26 mouse cellular contexts compared by ENCODE assay signal in the genomic region with DNA sequence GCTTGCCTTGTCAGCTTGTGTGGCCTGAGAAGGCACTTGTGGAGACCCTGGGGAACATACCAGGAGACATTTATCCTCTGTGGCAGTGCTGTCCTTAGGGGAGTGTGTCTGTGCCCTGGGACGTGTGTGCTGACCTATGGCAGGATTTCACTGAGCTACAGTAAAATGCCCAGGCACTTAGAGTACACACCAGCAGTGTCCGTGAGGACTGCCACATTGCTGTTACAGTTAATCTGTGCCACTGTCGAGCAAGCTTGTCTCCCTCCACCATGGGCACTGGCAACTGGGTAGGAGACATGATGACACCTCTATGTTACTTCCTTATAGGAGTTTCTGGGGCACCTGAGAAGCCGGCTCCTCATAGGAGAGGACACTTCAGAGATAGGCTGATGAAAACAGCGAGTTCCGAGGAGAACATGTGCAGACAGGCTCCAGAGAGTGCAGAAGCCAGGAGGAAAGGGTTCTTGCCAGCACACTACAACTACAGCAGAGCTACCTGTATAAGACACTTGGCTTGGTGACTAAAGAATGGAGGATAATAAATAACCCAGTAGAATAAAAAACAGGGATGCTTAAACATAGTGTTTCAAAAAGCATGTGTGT. TPM values are rescaled to one million over a fixed set of nuclear protein-coding genes. Genes with fewer than 3 reads are reported as not detected.
DNase-seq lines count a peak whose midpoint lies in the region; ATAC-seq and TF ChIP-seq lines count a peak whose summit lies in the region.
"Had no signal": no experiment of that assay in that cellular context is flagged by ENCODE, and none has a peak within 500 bp of the region (broad histone marks: within the 10 kb centered on the region; RNA-seq: fewer than 3 reads in every experiment).

No protein-coding gene starts in this region.

- no peak overlapping the region for H3K4me3 ChIP-seq in forebrain, postnatal 0 days (ENCODE audit: low read depth, low read length)
- H3K4me3 ChIP-seq: embryonic facial prominence, embryonic 12.5 days; embryonic facial prominence, embryonic 15.5 days; forebrain, embryonic 12.5 days; forebrain, embryonic 15.5 days; heart, embryonic 15.5 days; hindbrain, embryonic 10.5 days; hindbrain, embryonic 13.5 days had no signal

- no peak overlapping the region for H3K4me2 ChIP-seq in forebrain, postnatal 0 days (ENCODE audit: low read depth)
- H3K4me2 ChIP-seq: embryonic facial prominence, embryonic 12.5 days; embryonic facial prominence, embryonic 15.5 days; forebrain, embryonic 12.5 days; forebrain, embryonic 15.5 days; heart, embryonic 11.5 days; heart, embryonic 15.5 days; hindbrain, embryonic 13.5 days had no signal

- no peaks in the 10 kb centered on the region for H3K36me3 ChIP-seq in forebrain, postnatal 0 days (ENCODE audit: insufficient read depth)
- H3K36me3 ChIP-seq: embryonic facial prominence, embryonic 12.5 days; embryonic facial prominence, embryonic 15.5 days; forebrain, embryonic 12.5 days; forebrain, embryonic 15.5 days; heart, embryonic 15.5 days; hindbrain, embryonic 10.5 days; hindbrain, embryonic 13.5 days had no signal

- no peak for TF ChIP-seq CTCF in forebrain, postnatal 0 days (IDR thresholded peaks at IDR 0.05; ENCODE audit: low read depth)

- H3K9me3 ChIP-seq in forebrain, postnatal 0 days (ENCODE audit: low read length): no peaks in the 10 kb centered on the region
- H3K9me3 ChIP-seq: embryonic facial prominence, embryonic 12.5 days; embryonic facial prominence, embryonic 15.5 days; forebrain, embryonic 12.5 days; forebrain, embryonic 15.5 days; heart, embryonic 15.5 days; hindbrain, embryonic 10.5 days; hindbrain, embryonic 13.5 days had no signal

- ATAC-seq in forebrain, postnatal 0 days: no peak
- ATAC-seq: CD4-positive, CD25-positive, alpha-beta regulatory T cell, adult 4 months; forebrain, embryonic 15.5 days had no signal

- no peak overlapping the region for H3K27ac ChIP-seq in forebrain, postnatal 0 days (ENCODE audit: low read depth, low read length)
- H3K27ac ChIP-seq: embryonic facial prominence, embryonic 12.5 days; embryonic facial prominence, embryonic 15.5 days; forebrain, embryonic 12.5 days; forebrain, embryonic 15.5 days; heart, embryonic 15.5 days; hindbrain, embryonic 10.5 days; hindbrain, embryonic 13.5 days had no signal

- no peaks in the 10 kb centered on the region for H3K27me3 ChIP-seq in forebrain, postnatal 0 days (ENCODE audit: insufficient read depth, low read length)
- H3K27me3 ChIP-seq: embryonic facial prominence, embryonic 12.5 days; embryonic facial prominence, embryonic 15.5 days; forebrain, embryonic 12.5 days; forebrain, embryonic 15.5 days; heart, embryonic 15.5 days; hindbrain, embryonic 13.5 days had no signal

- H3K9ac ChIP-seq in forebrain, postnatal 0 days: no peak overlapping the region
- H3K9ac ChIP-seq: embryonic facial prominence, embryonic 12.5 days; embryonic facial prominence, embryonic 15.5 days; forebrain, embryonic 12.5 days; forebrain, embryonic 15.5 days; heart, embryonic 15.5 days; hindbrain, embryonic 13.5 days had no signal

- H3K4me1 ChIP-seq in forebrain, postnatal 0 days (ENCODE audit: insufficient read depth): no peaks in the 10 kb centered on the region
- H3K4me1 ChIP-seq: embryonic facial prominence, embryonic 12.5 days; embryonic facial prominence, embryonic 15.5 days; forebrain, embryonic 12.5 days; forebrain, embryonic 15.5 days; heart, embryonic 15.5 days; hindbrain, embryonic 13.5 days had no signal

- 84% methylated on average over 6 of the region's 6 CpGs for WGBS in forebrain, postnatal 0 days

- peak; percentile 2 for DNase-seq in layer of hippocampus, adult 11-12 months (ENCODE audit: low spot score)
- no peak for DNase-seq in layer of hippocampus, postnatal 36 days
- peak; percentile 16 to 18 for DNase-seq in right cerebral cortex, postnatal 10 days (ENCODE audit: low spot score in 2 of 2)
- DNase-seq in right cerebral cortex, postnatal 25 days: no peak
- DNase-seq in gonadal fat pad, adult 2 months (ENCODE audit: low read depth): peak; percentile 52
- DNase-seq in forebrain, postnatal 0 days: no peak
- DNase-seq: adrenal gland, adult 2 months; adrenal gland, postnatal 14 days; cerebellum, adult 11 months; cerebellum, adult 2 months; cerebellum, adult 9-11 months; cerebellum, postnatal 25 days; gastrocnemius, postnatal 10 days; gastrocnemius, postnatal 36 days; heart, adult 18-20 months; heart, postnatal 10 days; heart, postnatal 36 days had no signal

RNA-seq across cellular contexts. Expression of gene Zfp706, which starts 56.3 kb away (rescaled TPM):
- total RNA-seq in layer of hippocampus, postnatal 36 days (2021): 100 to 1,000 TPM; 262 to 279 TPM
- 26.0 and 28.5 TPM in 2 replicates for polyA plus RNA-seq in gonadal fat pad, adult 2 months (2012; rRNA removed)
- 66.6 and 71.0 TPM in 2 replicates for total RNA-seq in forebrain, postnatal 0 days (2014; rRNA removed)
- polyA plus RNA-seq in forebrain, postnatal 0 days (2015; fragmentation: Nextera tagmentation; extraction: Ambion mirVana): 575 and 586 TPM in 2 replicates

Comparison
In these comparisons a context has a peak if more than half of its experiments do, and no peak if none do; other contexts are left out.
1. DNase-seq: peak in layer of hippocampus, adult 11-12 months (single experiment), right cerebral cortex, postnatal 10 days (2 of 2) and gonadal fat pad, adult 2 months (single experiment); none in layer of hippocampus, postnatal 36 days (0 of 2), right cerebral cortex, postnatal 25 days (single experiment) and forebrain, postnatal 0 days (single experiment).